Mouse (Mus musculus): ENCODE measurements around the gene Txlna.

GRCm38 (mm10) chr4:129614093-129614492 lies 26.8 kb downstream of the Txlna start, which contains the start of gene Dcdc2b:
- TF ChIP-seq CTCF (conservative IDR thresholded peaks at IDR 0.05; ENCODE audit: insufficient read depth, insufficient read length, low read depth, low read length), result no peak
- TF ChIP-seq POLR2A (IDR thresholded peaks at IDR 0.05; ENCODE audit: low read depth, low read length), result no peak
